Mouse (Mus musculus): ENCODE data around the gene Ube2b.

Ube2b gene

GRCm38 (mm10) chr11:51937361-51937781, 63.2 kb downstream of the Ube2b start:
- no peak for DNase-seq (ENCODE audit: low spot score in 2 of 2)

- DNase-seq (ENCODE audit: low spot score in 2 of 2): no peak
Measured at GRCm38 (mm10) chr11:51935636-51936434, 64.7 kb downstream of the Ube2b start.
